Comparison of ENCODE assay signal across 13 mouse cellular contexts in the genomic region with DNA sequence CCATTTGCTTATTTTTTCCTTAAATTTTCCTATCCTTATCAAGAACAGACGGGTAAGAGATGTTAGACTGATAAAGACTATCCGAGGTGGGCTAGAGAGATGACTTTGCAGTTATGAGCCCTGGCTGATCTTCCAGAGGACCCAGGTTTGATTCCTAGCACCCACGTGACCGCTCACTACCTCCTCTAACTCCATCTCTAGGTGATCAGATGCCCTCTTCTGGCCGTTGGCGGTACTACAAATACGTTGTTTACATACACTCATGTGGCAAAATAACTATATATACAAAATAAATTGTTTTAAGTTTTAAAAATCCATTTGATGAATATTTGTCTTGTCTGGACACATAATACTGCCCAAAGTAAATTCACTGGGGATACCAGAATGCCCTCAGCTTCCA.
DNase-seq lines count a peak whose midpoint lies in the region; ATAC-seq and TF ChIP-seq lines count a peak whose summit lies in the region.
"Had no signal": no experiment of that assay in that cellular context is flagged by ENCODE, and none has a peak within 500 bp of the region (broad histone marks: within the 10 kb centered on the region; RNA-seq: fewer than 3 reads in every experiment).

No protein-coding gene starts in this region.

- no peak for TF ChIP-seq POLR2A in liver, adult 2 months (IDR thresholded peaks at IDR 0.05; ENCODE audit: extremely low read depth, insufficient read depth, low read length)
- no peak for TF ChIP-seq POLR2A in ES-Bruce4 (IDR thresholded peaks at IDR 0.05; ENCODE audit: insufficient read depth, low read length)

- no peak overlapping the region for H3K4me2 ChIP-seq in liver, embryonic 11.5 days
- H3K4me2 ChIP-seq in liver, postnatal 0 days (ENCODE audit: low read depth, low read length), result no peak overlapping the region

- no peak overlapping the region for H3K4me3 ChIP-seq in liver, adult 2 months (ENCODE audit: insufficient read depth, low read depth, low read length)
- no peak overlapping the region for H3K4me3 ChIP-seq in liver, embryonic 11.5 days (ENCODE audit: low read depth, low read length)
- no peak overlapping the region for H3K4me3 ChIP-seq in ES-Bruce4 (ENCODE audit: low read depth, low read length)
- H3K4me3 ChIP-seq in liver, postnatal 0 days (ENCODE audit: low read depth, low read length), result no peak overlapping the region
- H3K4me3 ChIP-seq: megakaryocyte, embryonic 14.5 days had no signal

- no peaks in the 10 kb centered on the region for H3K79me2 ChIP-seq in liver, adult 2 months (ENCODE audit: control insufficient read depth, insufficient read depth, low read length)

- no peak overlapping the region for H3K27ac ChIP-seq in liver, adult 2 months (replicated peaks; ENCODE audit: insufficient read depth, low read depth, low read length)
- no peak overlapping the region for H3K27ac ChIP-seq in liver, embryonic 11.5 days (ENCODE audit: low read depth, low read length)
- H3K27ac ChIP-seq in ES-Bruce4 (ENCODE audit: insufficient read depth, low read length), result no peak overlapping the region
- no peak overlapping the region for H3K27ac ChIP-seq in liver, postnatal 0 days (ENCODE audit: low read depth)

- H3K36me3 ChIP-seq in liver, adult 2 months (ENCODE audit: control insufficient read depth, insufficient read depth, low read length), result no peaks in the 10 kb centered on the region
- H3K36me3 ChIP-seq in liver, embryonic 11.5 days (ENCODE audit: control insufficient read depth, insufficient read depth, low read length), result no peaks in the 10 kb centered on the region
- no peaks in the 10 kb centered on the region for H3K36me3 ChIP-seq in ES-Bruce4 (ENCODE audit: control insufficient read depth, insufficient read depth, low read length, poor library complexity, severe bottlenecking)
- H3K36me3 ChIP-seq in liver, postnatal 0 days (replicated peaks; ENCODE audit: insufficient read depth, low read length), result no peaks in the 10 kb centered on the region

- H3K4me1 ChIP-seq in liver, adult 2 months (ENCODE audit: control insufficient read depth, insufficient read depth, low read length), result no peaks in the 10 kb centered on the region
- no peaks in the 10 kb centered on the region for H3K4me1 ChIP-seq in liver, embryonic 11.5 days (replicated peaks; ENCODE audit: control insufficient read depth, insufficient read depth, low read length)
- no peaks in the 10 kb centered on the region for H3K4me1 ChIP-seq in ES-Bruce4 (ENCODE audit: control insufficient read depth, insufficient read depth, low read length)
- H3K4me1 ChIP-seq in liver, postnatal 0 days (ENCODE audit: insufficient read depth), result no peaks in the 10 kb centered on the region
- H3K4me1 ChIP-seq: megakaryocyte, embryonic 14.5 days had no signal

- no peak overlapping the region for H3K9ac ChIP-seq in liver, adult 2 months (ENCODE audit: low read depth, low read length)
- no peak overlapping the region for H3K9ac ChIP-seq in liver, embryonic 11.5 days (ENCODE audit: low read depth, low read length)
- no peak overlapping the region for H3K9ac ChIP-seq in ES-Bruce4 (ENCODE audit: low read depth, poor library complexity, severe bottlenecking)
- H3K9ac ChIP-seq in liver, postnatal 0 days (replicated peaks), result no peak overlapping the region

- peak; percentile 28; the same call in 1 of the 2 replicates for TF ChIP-seq CTCF in liver, adult 2 months (IDR thresholded peaks at IDR 0.05; ENCODE audit: low read depth, low read length)
- TF ChIP-seq CTCF in ES-Bruce4 (IDR thresholded peaks at IDR 0.05; ENCODE audit: low read depth, low read length), result peak; percentile 25
- peak; percentile 48 for TF ChIP-seq CTCF in liver, postnatal 0 days (IDR thresholded peaks at IDR 0.05; ENCODE audit: low read depth)

- no peaks in the 10 kb centered on the region for H3K27me3 ChIP-seq in liver, adult 2 months (ENCODE audit: control insufficient read depth, insufficient read depth, low read length)
- no peaks in the 10 kb centered on the region for H3K27me3 ChIP-seq in liver, embryonic 11.5 days (replicated peaks; ENCODE audit: control insufficient read depth, insufficient read depth, low read length)
- H3K27me3 ChIP-seq in ES-Bruce4 (ENCODE audit: control insufficient read depth, insufficient read depth, low read length, poor library complexity, severe bottlenecking), result no peaks in the 10 kb centered on the region
- no peaks in the 10 kb centered on the region for H3K27me3 ChIP-seq in liver, postnatal 0 days (ENCODE audit: insufficient read depth, low read length)
- H3K27me3 ChIP-seq: megakaryocyte, embryonic 14.5 days had no signal

- TF ChIP-seq EP300 in ES-Bruce4 (IDR thresholded peaks at IDR 0.05; ENCODE audit: insufficient read depth, low read depth, low read length), result no peak
- no peak for TF ChIP-seq EP300 in liver, postnatal 0 days (IDR thresholded peaks at IDR 0.05; ENCODE audit: low read depth)

- no peaks in the 10 kb centered on the region for H3K9me3 ChIP-seq in liver, embryonic 11.5 days (ENCODE audit: control insufficient read depth, low read length)
- H3K9me3 ChIP-seq in ES-Bruce4 (replicated peaks; ENCODE audit: control insufficient read depth, insufficient read depth, low read length, poor library complexity, severe bottlenecking), result no peaks in the 10 kb centered on the region
- H3K9me3 ChIP-seq in liver, postnatal 0 days (ENCODE audit: low read length), result no peaks in the 10 kb centered on the region
- H3K9me3 ChIP-seq: megakaryocyte, embryonic 14.5 days had no signal

- DNase-seq in cerebellum, postnatal 10 days, result peak; percentile 5 to 12
- no peak for DNase-seq in liver, adult 2 months (ENCODE audit: extremely low read depth, low read depth, low spot score)
- DNase-seq in liver, embryonic 11.5 days (ENCODE audit: low spot score), result no peak
- peak; percentile 18 for DNase-seq in liver, postnatal 0 days
- DNase-seq in urinary bladder, postnatal 25 days (ENCODE audit: low spot score), result no peak
- no peak for DNase-seq in frontal cortex, postnatal 14 days (ENCODE audit: low spot score in 2 of 2)
- DNase-seq: layer of hippocampus, adult 9-11 months; right cerebral cortex, adult 18-20 months had no signal

- WGBS in liver, adult 2 months, result 93% methylated on average over 7 of the region's 7 CpGs
- 88% methylated on average over 7 of the region's 7 CpGs for WGBS in liver, embryonic 11.5 days
- 84% methylated on average over 7 of the region's 7 CpGs for WGBS in liver, postnatal 0 days (ENCODE audit: insufficient replicate concordance)

- ATAC-seq in cerebellum, adult (ENCODE audit: insufficient number of reproducible peaks, low FRiP score, low TSS enrichment), result no peak
- no peak for ATAC-seq in liver, embryonic 11.5 days (replicated peaks; ENCODE audit: low FRiP score)
- ATAC-seq in liver, postnatal 0 days, result no peak
- ATAC-seq: activated CD4-positive, CD25-positive, alpha-beta regulatory T cell, adult 4 months; inflammation-experienced regulatory T-cells, adult 6 months had no signal

Comparison
In these comparisons a context has a peak if more than half of its experiments do, and no peak if none do; other contexts are left out.
1. DNase-seq: peak in cerebellum, postnatal 10 days (2 of 2) and liver, postnatal 0 days (single experiment); none in liver, adult 2 months (single experiment), liver, embryonic 11.5 days (single experiment), urinary bladder, postnatal 25 days (single experiment) and frontal cortex, postnatal 14 days (0 of 2).
2. Peak in every context shown above with its lines, with median percentiles within 50 percentile points of each other: CTCF ChIP-seq.